11 mouse cellular contexts compared by ENCODE assay signal in the genomic region with DNA sequence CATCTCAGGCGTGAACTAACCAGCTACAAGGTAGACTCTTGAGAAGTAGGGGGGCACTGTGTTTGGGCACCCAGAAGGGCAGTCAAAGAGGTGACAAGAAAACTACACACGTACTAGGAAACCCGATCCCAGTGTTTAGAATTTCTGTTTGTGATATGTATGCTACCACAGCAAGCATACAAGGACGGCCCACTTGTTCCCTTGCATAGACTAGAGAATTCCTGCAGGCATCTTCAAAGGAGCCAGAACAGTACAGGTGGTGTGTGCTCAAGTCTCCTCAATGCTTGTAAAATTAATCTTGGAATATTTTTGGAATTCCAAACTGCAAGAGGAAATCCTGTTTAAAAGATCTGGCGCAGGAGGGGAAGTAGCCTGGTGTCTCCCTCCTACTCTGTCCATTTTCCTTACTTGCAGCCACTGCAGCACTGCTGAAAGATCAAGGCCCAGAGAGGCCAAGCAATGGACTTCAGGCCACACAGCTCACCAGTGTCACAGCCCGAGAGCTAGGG.
DNase-seq lines count a peak whose midpoint lies in the region; ATAC-seq and TF ChIP-seq lines count a peak whose summit lies in the region.
"Had no signal": no experiment of that assay in that cellular context is flagged by ENCODE, and none has a peak within 500 bp of the region (broad histone marks: within the 10 kb centered on the region; RNA-seq: fewer than 3 reads in every experiment).

No protein-coding gene starts in this region.

- no peak for ATAC-seq in heart, embryonic 11.5 days (replicated peaks; ENCODE audit: insufficient number of reproducible peaks, low FRiP score, low TSS enrichment)
- peak; percentile 41; the same call in 1 of the 2 replicates for ATAC-seq in lung, embryonic 14.5 days (ENCODE audit: insufficient read depth)
- peak; percentile 23; the same call in 1 of the 2 replicates for ATAC-seq in heart, embryonic 16.5 days (replicated peaks; ENCODE audit: extremely low read depth, insufficient read depth, low FRiP score)
- ATAC-seq in megakaryocyte progenitor cell, adult 5-6 weeks (replicated peaks; ENCODE audit: poor library complexity) = 0 out of 2 replicates have a peak, but pooled peaks have one; percentile 8

- H3K4me3 ChIP-seq in heart, embryonic 11.5 days (ENCODE audit: low read depth, low read length) = no peak overlapping the region
- no peak overlapping the region for H3K4me3 ChIP-seq in lung, embryonic 14.5 days (ENCODE audit: low read depth, low read length)
- H3K4me3 ChIP-seq in heart, embryonic 16.5 days (ENCODE audit: low read length) = no peak overlapping the region
- H3K4me3 ChIP-seq: hindbrain, embryonic 15.5 days had no signal

- H3K9me3 ChIP-seq in heart, embryonic 11.5 days (replicated peaks; ENCODE audit: control insufficient read depth, low read length) = no peaks in the 10 kb centered on the region
- H3K9me3 ChIP-seq in lung, embryonic 14.5 days (ENCODE audit: low read depth, low read length) = no peaks in the 10 kb centered on the region
- H3K9me3 ChIP-seq in heart, embryonic 16.5 days (replicated peaks; ENCODE audit: control insufficient read depth, low read length) = no peaks in the 10 kb centered on the region
- H3K9me3 ChIP-seq: hindbrain, embryonic 15.5 days had no signal

- DNase-seq in heart, postnatal 14 days = no peak
- peak; percentile 50 for DNase-seq in lung, embryonic 14.5 days
- no peak for DNase-seq in lung, adult 18-20 months
- DNase-seq in embryo, embryonic 9.5 days (ENCODE audit: extremely low spot score) = no peak
- no peak for DNase-seq in left cerebral cortex, postnatal 14 days (ENCODE audit: low spot score in 2 of 2)
- DNase-seq: cerebellum, postnatal 36 days had no signal

- TF ChIP-seq CTCF in lung, embryonic 14.5 days (IDR thresholded peaks at IDR 0.05; ENCODE audit: low read depth) = no peak

- H3K4me2 ChIP-seq in heart, embryonic 11.5 days = peak overlapping the region; percentile 29; the same call in 1 of the 2 replicates
- H3K4me2 ChIP-seq in lung, embryonic 14.5 days = peak overlapping the region; percentile 3; the same call in 1 of the 2 replicates
- H3K4me2 ChIP-seq in heart, embryonic 16.5 days (ENCODE audit: low read depth, low read length) = peak overlapping the region; percentile 58
- H3K4me2 ChIP-seq: hindbrain, embryonic 15.5 days; midbrain, embryonic 11.5 days had no signal

- H3K27me3 ChIP-seq in heart, embryonic 11.5 days (ENCODE audit: control insufficient read depth, insufficient read depth, low read length) = no peaks in the 10 kb centered on the region
- no peaks in the 10 kb centered on the region for H3K27me3 ChIP-seq in lung, embryonic 14.5 days (ENCODE audit: insufficient read depth, low read length)
- H3K27me3 ChIP-seq in heart, embryonic 16.5 days (ENCODE audit: control insufficient read depth, insufficient read depth, low read length) = no peaks in the 10 kb centered on the region
- H3K27me3 ChIP-seq: hindbrain, embryonic 15.5 days had no signal

- H3K9ac ChIP-seq in heart, embryonic 11.5 days (ENCODE audit: low read depth, low read length) = no peak overlapping the region
- no peak overlapping the region for H3K9ac ChIP-seq in lung, embryonic 14.5 days
- peak overlapping the region; percentile 54 for H3K9ac ChIP-seq in heart, embryonic 16.5 days (ENCODE audit: low read length)
- H3K9ac ChIP-seq: hindbrain, embryonic 15.5 days had no signal

- H3K27ac ChIP-seq in heart, embryonic 11.5 days (ENCODE audit: low read depth, low read length) = peak overlapping the region; percentile 60; the same call in 1 of the 2 replicates
- peak overlapping the region; percentile 54; the same call in 1 of the 2 replicates for H3K27ac ChIP-seq in lung, embryonic 14.5 days (ENCODE audit: low read depth)
- H3K27ac ChIP-seq in heart, embryonic 16.5 days (ENCODE audit: low read length) = peak overlapping the region; percentile 84

- intact Hi-C loops in heart, postnatal 14 days (cut with DNase I) = loop anchor here (5.0 to 10.0 kb wide), 4 partner anchors 103 to 283 kb away; partner anchors contain the start of genes 4933402D24Rik and Klf7
- intact Hi-C loops in left cerebral cortex, postnatal 14 days (cut with DNase I) = loop anchor here (10.0 kb wide), 1 partner anchor 254 kb away; the partner anchor contains the start of gene 4933402D24Rik

- H3K4me1 ChIP-seq in heart, embryonic 11.5 days (ENCODE audit: control insufficient read depth, insufficient read depth, low read length) = peaks cover 23% of the 10 kb centered on the region
- peaks cover 16% of the 10 kb centered on the region for H3K4me1 ChIP-seq in lung, embryonic 14.5 days (ENCODE audit: insufficient read depth)
- H3K4me1 ChIP-seq in heart, embryonic 16.5 days (ENCODE audit: control insufficient read depth, insufficient read depth, low read length) = peaks cover 24% of the 10 kb centered on the region

- no peaks in the 10 kb centered on the region for H3K36me3 ChIP-seq in heart, embryonic 11.5 days (ENCODE audit: control insufficient read depth, insufficient read depth, low read length)
- H3K36me3 ChIP-seq in lung, embryonic 14.5 days (ENCODE audit: insufficient read depth) = no peaks in the 10 kb centered on the region
- H3K36me3 ChIP-seq in heart, embryonic 16.5 days (ENCODE audit: control insufficient read depth, insufficient read depth) = no peaks in the 10 kb centered on the region
- H3K36me3 ChIP-seq: hindbrain, embryonic 15.5 days had no signal

- 46% methylated on average over 6 of the region's 6 CpGs for WGBS in heart, embryonic 11.5 days (ENCODE audit: insufficient replicate concordance)
- WGBS in lung, embryonic 14.5 days = 38% methylated on average over 6 of the region's 6 CpGs
- WGBS in heart, embryonic 16.5 days = 44% methylated on average over 6 of the region's 6 CpGs

Comparison
In these comparisons a context has a peak if more than half of its experiments do, and no peak if none do; other contexts are left out.
1. H3K4me2 ChIP-seq: peak in every context shown above with its lines; median percentile 58 in heart, embryonic 16.5 days; 29 in heart, embryonic 11.5 days; 3 in lung, embryonic 14.5 days.